Mouse (Mus musculus) ovary, adult 18-20 months (tissue): ENCODE data around the gene Serpina5.

ENCODE experiments used
- DNase-seq: peaks from one replicate; pipeline ENCODE4 v3.0.0; 2022; ENCODE audit warnings: low spot score, mixed read lengths

The Serpina5 gene

DNA sequence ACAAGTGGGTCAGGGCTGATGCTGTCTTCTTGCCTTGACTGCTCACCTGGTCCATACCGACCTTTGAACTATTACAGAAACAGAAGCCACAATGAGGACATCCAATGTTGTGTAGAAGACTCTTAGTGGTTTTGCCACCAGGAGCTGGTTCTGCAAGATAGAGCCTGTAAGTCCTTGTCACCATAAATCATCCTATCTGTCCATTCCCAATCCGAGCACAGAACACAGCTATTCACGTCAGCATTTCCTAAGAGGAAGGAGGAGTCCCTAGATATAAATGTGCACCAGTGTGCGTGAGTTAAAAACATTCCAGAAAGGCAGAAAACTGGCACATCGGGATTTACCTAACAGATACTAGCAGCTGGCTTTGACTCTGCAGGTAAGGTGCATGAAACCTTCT lies 26.8 kb downstream of the Serpina5 start, which contains the start of gene Serpina3b:
Gene Serpina3b, plus strand, starts transcription at position 301 of the 400 bp plus-strand sequence.
- DNase-seq = no peak

DNA sequence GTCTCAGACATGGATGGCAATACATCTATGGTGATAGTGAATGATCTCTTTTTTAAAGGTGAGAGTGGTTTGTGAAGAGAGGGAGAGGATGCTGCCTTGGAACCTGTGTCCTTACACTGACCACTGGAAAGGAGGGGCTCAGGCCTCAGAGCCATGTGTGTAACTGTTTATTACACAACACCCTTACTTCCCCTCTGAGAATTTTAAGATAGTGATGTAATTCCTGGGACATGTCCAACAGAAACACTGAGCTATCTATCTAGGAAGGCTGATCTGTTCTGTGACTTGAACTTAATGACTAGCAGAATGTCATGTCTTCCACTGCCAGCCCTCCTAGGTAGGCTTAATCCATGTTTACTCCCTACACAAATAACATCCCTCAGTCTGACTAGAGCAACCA lies 30.1 kb downstream of the Serpina5 start:
- DNase-seq = no peak

DNA sequence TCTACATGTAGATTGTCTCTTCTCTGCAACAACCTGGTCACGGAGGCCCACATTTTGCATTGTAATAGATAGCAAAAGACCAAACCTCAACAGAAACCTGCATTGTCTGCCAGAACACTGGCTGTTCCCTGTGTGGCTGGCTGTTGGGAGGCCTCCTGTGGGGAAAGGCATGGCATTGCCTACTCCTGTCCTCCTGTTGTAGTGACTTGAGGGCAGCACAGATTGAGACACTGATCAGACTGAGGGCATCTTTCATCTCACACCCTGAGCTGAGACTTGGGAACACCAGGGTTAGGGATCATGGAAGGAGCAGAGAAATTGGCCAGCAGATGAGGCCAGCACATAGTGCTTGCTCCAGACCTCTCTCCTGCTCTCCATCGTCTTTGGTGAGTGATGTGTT lies 37.3 kb downstream of the Serpina5 start:
- DNase-seq = no peak

DNA sequence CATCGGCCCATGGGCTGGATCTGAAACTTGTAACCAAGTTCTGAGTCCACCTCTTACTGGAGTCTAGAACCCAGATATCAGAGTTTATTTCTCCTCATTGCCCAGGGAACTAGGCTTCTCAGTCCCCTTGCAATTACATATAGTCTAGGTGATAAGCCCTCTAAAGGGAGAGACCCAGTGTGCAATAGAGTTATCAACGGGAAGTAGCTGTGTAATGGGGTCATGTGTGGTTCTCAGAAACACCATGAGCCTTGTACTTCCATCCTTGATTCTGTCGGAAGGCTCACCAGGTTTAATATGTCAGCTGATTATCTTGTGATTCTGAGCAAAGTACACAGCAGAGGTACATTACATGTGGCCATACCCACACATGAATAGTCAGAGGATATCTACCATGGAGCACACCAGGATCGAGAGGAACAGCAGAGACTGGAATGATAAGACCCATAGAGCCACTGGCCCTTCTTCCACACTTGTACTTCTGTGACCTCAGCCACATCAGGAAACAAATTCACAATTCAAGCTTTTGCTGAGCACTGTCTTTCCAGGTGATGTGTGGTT lies 39.7 kb downstream of the Serpina5 start:
- DNase-seq = no peak

DNA sequence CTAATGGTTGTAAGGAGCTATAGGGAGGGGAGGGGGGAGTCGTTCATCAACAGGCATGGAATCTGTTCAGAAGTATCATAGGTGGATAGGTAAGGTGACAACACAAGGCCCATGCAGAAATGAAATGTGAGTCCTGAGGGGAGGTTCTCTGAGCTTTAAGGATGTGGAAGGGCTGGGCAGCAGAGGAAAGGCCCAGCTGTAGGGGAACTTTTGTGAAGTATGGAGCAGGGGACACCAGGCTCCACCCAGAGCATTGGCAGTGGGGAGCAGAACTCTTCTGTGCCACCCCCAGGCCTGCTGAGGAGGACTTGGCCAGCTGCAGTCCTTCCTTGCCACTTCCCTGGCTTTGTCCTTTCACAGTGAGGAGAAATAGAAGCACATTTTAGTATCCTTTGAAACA lies 40.6 kb downstream of the Serpina5 start:
- DNase-seq = no peak

DNA sequence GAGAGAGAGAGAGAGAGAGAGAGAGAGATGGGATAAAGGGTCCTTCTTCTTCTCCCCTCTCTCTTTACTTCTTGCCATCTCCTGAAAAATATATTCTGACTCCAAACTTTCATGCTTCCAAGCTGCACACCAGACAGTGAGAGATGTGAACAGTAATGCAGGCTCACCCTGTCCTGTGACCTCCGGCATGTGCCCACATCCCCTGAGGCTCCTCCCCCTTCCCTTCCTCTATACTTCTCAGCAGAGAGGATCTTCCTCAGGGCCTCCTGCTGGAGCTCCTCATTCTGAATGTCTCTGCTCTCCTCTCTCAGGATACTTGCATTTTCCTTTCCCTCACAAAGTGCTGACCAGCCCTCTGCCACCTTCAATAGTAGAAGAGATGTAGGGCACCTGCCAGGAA lies 41.5 kb downstream of the Serpina5 start:
- no peak for DNase-seq

DNA sequence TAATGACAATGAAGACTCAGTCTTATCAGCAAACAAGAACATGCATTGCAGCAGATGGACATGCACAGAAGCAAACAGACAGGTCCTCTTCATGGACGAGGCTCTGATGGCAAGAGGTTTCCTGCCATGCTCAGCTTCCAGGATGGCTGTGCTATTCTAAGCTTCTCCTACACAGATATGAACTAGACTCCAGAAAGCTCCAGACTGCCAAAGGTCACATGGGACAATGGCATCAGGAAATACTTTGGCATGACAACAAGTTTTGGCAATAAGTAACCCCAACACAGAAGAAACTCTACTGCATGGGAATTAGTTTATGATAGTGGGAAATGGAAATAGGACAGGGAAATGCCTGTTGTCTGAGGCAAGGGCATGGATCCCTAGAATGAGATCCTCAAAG lies 42.4 kb downstream of the Serpina5 start:
- DNase-seq = no peak

DNA sequence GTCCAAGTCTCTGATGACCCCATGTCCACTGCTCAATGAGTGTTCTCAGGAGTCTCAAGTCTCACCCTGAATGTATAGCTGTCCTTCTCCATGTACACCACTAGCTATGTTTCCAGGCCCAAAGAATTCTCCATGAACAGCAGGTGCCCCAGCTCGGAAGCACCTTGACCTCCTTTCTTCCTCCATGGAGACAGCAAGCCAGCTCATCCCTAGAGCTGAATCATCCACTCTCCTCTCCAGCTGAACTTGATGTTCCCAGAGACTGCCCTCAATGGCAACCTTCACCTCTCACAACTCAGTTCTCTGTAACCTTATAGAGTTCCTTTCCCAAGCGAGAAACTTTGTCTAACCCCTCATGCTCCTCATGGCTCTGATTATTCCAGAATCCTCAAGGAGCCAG lies 44.7 kb downstream of the Serpina5 start:
- DNase-seq = no peak

DNA sequence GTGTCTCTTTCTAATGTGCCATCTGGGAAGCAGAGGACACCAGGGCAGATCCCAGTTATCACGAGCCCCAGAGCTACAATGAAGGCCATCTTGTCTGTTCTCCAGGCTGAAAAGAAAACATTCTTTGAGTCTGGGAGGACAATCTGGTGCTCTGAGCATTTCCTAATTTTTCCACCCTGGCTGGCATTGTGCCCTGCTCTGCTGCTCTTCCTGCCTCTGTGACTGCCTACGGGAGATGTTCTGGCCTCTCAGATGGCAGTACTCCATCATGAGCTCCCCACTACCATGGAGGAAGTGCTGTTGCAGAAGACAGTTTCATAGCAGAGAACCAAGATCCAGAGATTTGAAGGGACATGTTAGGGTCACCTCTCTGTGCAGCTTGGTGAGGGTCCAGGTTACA lies 51.1 kb downstream of the Serpina5 start:
- DNase-seq = peak; percentile 29

DNA sequence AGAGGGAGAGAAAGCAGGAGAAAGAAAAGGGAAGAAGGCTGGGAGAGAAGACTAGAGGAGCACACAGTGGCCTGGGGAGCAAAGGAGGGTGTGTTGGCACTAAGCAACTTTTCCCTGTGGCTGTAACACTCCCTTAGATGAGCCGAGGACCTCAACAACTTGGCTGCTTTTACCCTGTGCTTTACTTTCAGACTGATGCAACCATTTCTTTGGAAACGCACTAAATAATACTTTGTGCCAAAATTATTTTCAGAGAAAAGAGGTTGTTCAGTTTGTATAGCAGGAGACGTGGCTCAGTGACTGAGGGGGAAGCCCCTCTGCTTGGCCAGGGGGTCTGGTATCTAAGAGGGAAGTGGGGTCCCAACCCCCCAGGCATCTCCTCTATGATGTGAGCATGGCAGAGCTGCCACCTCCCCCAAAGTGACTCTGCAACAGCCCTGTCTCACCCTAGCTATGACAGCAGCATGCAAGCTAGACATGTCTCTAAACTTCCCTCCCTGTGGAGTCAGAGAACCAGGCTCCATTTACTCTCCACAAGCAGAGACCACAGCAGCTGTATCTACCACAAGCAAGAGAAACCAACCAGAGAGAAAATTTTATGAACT lies 52.2 kb downstream of the Serpina5 start:
- no peak for DNase-seq

DNA sequence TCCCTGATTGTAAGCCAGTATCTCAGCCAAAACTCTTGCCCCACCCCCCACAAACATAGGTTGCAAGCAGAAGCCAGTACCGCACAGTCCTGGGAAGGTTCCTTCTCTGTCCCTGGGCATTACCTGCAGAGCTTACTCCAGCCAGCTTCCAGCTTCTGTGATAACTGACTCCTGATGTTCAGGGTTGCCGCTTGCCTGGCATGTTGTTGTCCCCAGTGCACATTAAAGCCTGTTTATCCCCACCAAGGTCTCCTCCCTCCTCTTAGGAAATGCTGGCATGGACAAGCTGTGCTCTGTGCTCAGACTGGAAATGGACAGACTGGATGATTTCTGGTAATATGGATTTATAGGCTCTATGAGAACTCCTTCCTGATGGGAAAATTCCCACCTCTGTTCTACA lies 52.7 kb downstream of the Serpina5 start, which contains the start of gene Serpina3c:
Gene Serpina3c, minus strand, starts transcription at position 215 of the 400 bp plus-strand sequence.
- no peak for DNase-seq
